Mouse (Mus musculus) cerebellum, postnatal 4 days (tissue): ENCODE measurements around the gene Arf6.
"Not testable (repeated sequence)": the region's sequence is repeated elsewhere in the genome, so short reads cannot be mapped to it uniquely, and the experiment has no call there.

ENCODE experiments used
- DNase-seq, 2 experiments: peaks; one replicate each; pipeline ENCODE4 v3.0.0; 2022; ENCODE audit warnings: low spot score in 2 of 2, mixed read lengths in 1 of 2

Arf6 gene

GRCm38 (mm10) chr12:69371854-69372671 is at the start of gene Arf6, which contains the start of gene Gm9887:
TSS of gene Arf6 (plus strand) at chr12:69372150.
TSS of gene Gm9887 (minus strand) at chr12:69372458.
- DNase-seq, result peak; percentile 97 to 99

GRCm38 (mm10) chr12:69331187-69331586 is 40.8 kb upstream of the Arf6 start:
- no peak for DNase-seq

GRCm38 (mm10) chr12:69332147-69332546 is 39.8 kb upstream of the Arf6 start:
- no peak for DNase-seq

- DNase-seq, result peak in 1 of 2 experiments; percentile 13
Observed at GRCm38 (mm10) chr12:69333547-69333946, 38.4 kb upstream of the Arf6 start.

- DNase-seq, result no peak
Observed at GRCm38 (mm10) chr12:69349928-69350327, 22.0 kb upstream of the Arf6 start.

GRCm38 (mm10) chr12:69351685-69352084 is 20.3 kb upstream of the Arf6 start:
- DNase-seq, result no peak

- peak; percentile 57 to 70 for DNase-seq
Observed at GRCm38 (mm10) chr12:69356546-69357299, 15.2 kb upstream of the Arf6 start, which contains the start of gene Nemf. TSS of gene Nemf (minus strand) at chr12:69357165.

GRCm38 (mm10) chr12:69357300-69357646 is 14.7 kb upstream of the Arf6 start:
- DNase-seq, result peak in 1 of 2 experiments; percentile 10

GRCm38 (mm10) chr12:69360655-69360996 is 11.3 kb upstream of the Arf6 start:
- DNase-seq, result peak in 1 of 2 experiments; percentile 26

- peak; percentile 100 for DNase-seq
Observed at GRCm38 (mm10) chr12:69360997-69361899, 10.7 kb upstream of the Arf6 start.

- DNase-seq, result no peak
Observed at GRCm38 (mm10) chr12:69361919-69362318, 10.0 kb upstream of the Arf6 start.

- no peak for DNase-seq
Observed at GRCm38 (mm10) chr12:69362388-69362787, 9.6 kb upstream of the Arf6 start.

GRCm38 (mm10) chr12:69363110-69363509 is 8.8 kb upstream of the Arf6 start:
- DNase-seq, result not testable (repeated sequence)

GRCm38 (mm10) chr12:69363899-69364762 is 7.8 kb upstream of the Arf6 start:
- DNase-seq, result peak; percentile 35

GRCm38 (mm10) chr12:69365757-69366156 is 6.2 kb upstream of the Arf6 start:
- no peak for DNase-seq

- no peak for DNase-seq
Observed at GRCm38 (mm10) chr12:69366424-69366823, 5.5 kb upstream of the Arf6 start.

GRCm38 (mm10) chr12:69367557-69367956 is 4.4 kb upstream of the Arf6 start:
- DNase-seq, result no peak

- DNase-seq, result no peak
Observed at GRCm38 (mm10) chr12:69370936-69371335, 1.0 kb upstream of the Arf6 start.

- DNase-seq, result no peak
Observed at GRCm38 (mm10) chr12:69371421-69371853, 513 bp upstream of the Arf6 start.

- DNase-seq, result peak in 1 of 2 experiments; percentile 14
Observed at GRCm38 (mm10) chr12:69372731-69373331, 881 bp downstream of the Arf6 start.
